17 mouse cellular contexts compared by ENCODE assay signal in genomic region chr6:145835359-145835758, GRCm38 (mm10). TPM values are rescaled to one million over a fixed set of nuclear protein-coding genes. Genes with fewer than 3 reads are reported as not detected.
DNase-seq lines count a peak whose midpoint lies in the region; ATAC-seq and TF ChIP-seq lines count a peak whose summit lies in the region.
"Had no signal": no experiment of that assay in that cellular context is flagged by ENCODE, and none has a peak within 500 bp of the region (broad histone marks: within the 10 kb centered on the region; RNA-seq: fewer than 3 reads in every experiment).

No protein-coding gene starts in this region.

- in situ Hi-C loops in CH12.LX (cut with MboI; ENCODE audit: low pct_ligation_motif_present, low pct_unique_long_range_greater_than_20kb, low sequenced_read_pairs): no loop called here

- 0 out of 2 replicates have a peak overlapping the region, but pooled peaks have one; percentile 5 for H3K4me2 ChIP-seq in CH12.LX (ENCODE audit: insufficient read depth, low read depth, poor library complexity, severe bottlenecking)
- H3K4me2 ChIP-seq: embryonic facial prominence, embryonic 13.5 days; kidney, embryonic 15.5 days; liver, embryonic 12.5 days; lung, embryonic 15.5 days had no signal

- H3K4me3 ChIP-seq in CH12.LX (replicated peaks in 1 of 3; ENCODE audit: low read depth in 2 of 3, low read length in 2 of 3, poor library complexity in 1 of 3): no peak overlapping the region
- H3K4me3 ChIP-seq in embryonic facial prominence, embryonic 10.5 days: no peak overlapping the region
- H3K4me3 ChIP-seq: embryonic facial prominence, embryonic 13.5 days; kidney, embryonic 15.5 days; liver, embryonic 12.5 days; lung, embryonic 15.5 days had no signal

- TF ChIP-seq CTCF in CH12.LX (conservative IDR thresholded peaks at IDR 0.05 in 1 of 2, IDR thresholded peaks at IDR 0.05 in 1 of 2; ENCODE audit: low read depth in 2 of 2, low read length in 2 of 2): no peak

- H3K79me2 ChIP-seq in CH12.LX (replicated peaks; ENCODE audit: control insufficient read depth, extremely low read depth, insufficient read depth, poor library complexity, severe bottlenecking): no peaks in the 10 kb centered on the region

- no peak for TF ChIP-seq RAD21 in CH12.LX (IDR thresholded peaks at IDR 0.05; ENCODE audit: low read depth, low read length)

- TF ChIP-seq EP300 in CH12.LX (IDR thresholded peaks at IDR 0.05; ENCODE audit: low read length): peak; percentile 85

- ATAC-seq in megakaryocyte, adult 5-6 weeks (ENCODE audit: poor library complexity, severe bottlenecking): peak; percentile 94
- ATAC-seq: liver, embryonic 12.5 days had no signal

- no peak for TF ChIP-seq POLR2A in CH12.LX (IDR thresholded peaks at IDR 0.05; ENCODE audit: low read depth, low read length)

- H3K27ac ChIP-seq in CH12.LX (ENCODE audit: insufficient read depth, low read depth): no peak overlapping the region
- H3K27ac ChIP-seq in embryonic facial prominence, embryonic 10.5 days (replicated peaks): no peak overlapping the region
- H3K27ac ChIP-seq: embryonic facial prominence, embryonic 13.5 days; kidney, embryonic 15.5 days; liver, embryonic 12.5 days; lung, embryonic 15.5 days had no signal

- peaks cover 20 to 37% of the 10 kb centered on the region in 2 experiments for H3K4me1 ChIP-seq in CH12.LX (ENCODE audit: control insufficient read depth in 1 of 2, insufficient read depth in 2 of 2)
- peaks cover 15% of the 10 kb centered on the region for H3K4me1 ChIP-seq in embryonic facial prominence, embryonic 10.5 days
- H3K4me1 ChIP-seq: embryonic facial prominence, embryonic 13.5 days; liver, embryonic 12.5 days had no signal

- H3K27me3 ChIP-seq in CH12.LX (replicated peaks): no peaks in the 10 kb centered on the region
- H3K27me3 ChIP-seq in embryonic facial prominence, embryonic 10.5 days (replicated peaks; ENCODE audit: low read depth, poor library complexity, severe bottlenecking): no peaks in the 10 kb centered on the region
- H3K27me3 ChIP-seq: embryonic facial prominence, embryonic 13.5 days; lung, embryonic 15.5 days had no signal

- H3K9ac ChIP-seq in CH12.LX (ENCODE audit: insufficient read depth, low read depth): no peak overlapping the region
- H3K9ac ChIP-seq: embryonic facial prominence, embryonic 13.5 days; kidney, embryonic 15.5 days; liver, embryonic 12.5 days; lung, embryonic 15.5 days had no signal

- peaks cover 0 to 2% of the 10 kb centered on the region in 2 experiments for H3K36me3 ChIP-seq in CH12.LX (replicated peaks in 1 of 2; ENCODE audit: control insufficient read depth in 1 of 2, insufficient read depth in 1 of 2, low read length in 1 of 2)
- no peaks in the 10 kb centered on the region for H3K36me3 ChIP-seq in embryonic facial prominence, embryonic 10.5 days (replicated peaks)
- H3K36me3 ChIP-seq: embryonic facial prominence, embryonic 13.5 days; kidney, embryonic 15.5 days; liver, embryonic 12.5 days; lung, embryonic 15.5 days had no signal

- 58% methylated on average over 6 of the region's 6 CpGs for WGBS in embryonic facial prominence, embryonic 10.5 days

- no peaks in the 10 kb centered on the region for H3K9me3 ChIP-seq in CH12.LX (replicated peaks; ENCODE audit: low read length)
- H3K9me3 ChIP-seq in embryonic facial prominence, embryonic 10.5 days: no peaks in the 10 kb centered on the region
- H3K9me3 ChIP-seq: embryonic facial prominence, embryonic 13.5 days; kidney, embryonic 15.5 days; liver, embryonic 12.5 days; lung, embryonic 15.5 days had no signal

- peak; percentile 54 for DNase-seq in thymus, postnatal 0 days (ENCODE audit: low spot score)
- DNase-seq in thymus, postnatal 36 days: no peak
- DNase-seq in CH12.LX (ENCODE audit: extremely low read depth): peak; percentile 88
- no peak for DNase-seq in adrenal gland, adult 8-10 months
- DNase-seq in layer of hippocampus, adult 18-20 months (ENCODE audit: low spot score in 2 of 2): no peak
- DNase-seq in embryonic facial prominence, embryonic 10.5 days (ENCODE audit: low spot score): no peak
- DNase-seq: adrenal gland, postnatal 25 days; cerebellum, adult 2 months; heart, adult 18-20 months; heart, postnatal 4 days; layer of hippocampus, postnatal 36 days; left cerebral cortex, postnatal 4 days had no signal

- dilution Hi-C loops in CH12.LX (cut with MboI; ENCODE audit: extremely low pct_ligation_motif_present, extremely low pct_unique_long_range_greater_than_20kb, low sequenced_read_pairs): no loop called here

TF ChIP-seq in CH12.LX, 34 proteins besides CTCF, POLR2A, EP300 and RAD21:
- TF ChIP-seq BHLHE40 (IDR thresholded peaks at IDR 0.05; ENCODE audit: low read depth, low read length): peak; percentile 95
- no peak for TF ChIP-seq USF2 (conservative IDR thresholded peaks at IDR 0.05; ENCODE audit: low read depth, low read length)
- TF ChIP-seq MAZ (IDR thresholded peaks at IDR 0.05; ENCODE audit: low read depth, low read length): peak; percentile 74; the same call in 1 of the 2 replicates
- no peak for TF ChIP-seq KAT2A (IDR thresholded peaks at IDR 0.05; ENCODE audit: insufficient replicate concordance, low read length)
- no peak for TF ChIP-seq JUN (IDR thresholded peaks at IDR 0.05; ENCODE audit: insufficient read depth, low read depth, low read length)
- TF ChIP-seq ETS1 (conservative IDR thresholded peaks at IDR 0.05; ENCODE audit: low read depth, low read length): peak; percentile 82
- TF ChIP-seq MAFK (IDR thresholded peaks at IDR 0.05; ENCODE audit: insufficient replicate concordance, low read length): no peak
- peak; percentile 54 for TF ChIP-seq ELF1 (IDR thresholded peaks at IDR 0.05; ENCODE audit: low read depth, low read length)
- TF ChIP-seq MAX (IDR thresholded peaks at IDR 0.05; ENCODE audit: low read length): peak; percentile 61; the same call in 1 of the 2 replicates
- peak; percentile 6; the same call in 1 of the 2 replicates for TF ChIP-seq JUND (conservative IDR thresholded peaks at IDR 0.05; ENCODE audit: low read depth, low read length)
- no peak for TF ChIP-seq GABPA (IDR thresholded peaks at IDR 0.05; ENCODE audit: insufficient replicate concordance, low read depth, low read length)
- no peak for TF ChIP-seq HCFC1 (IDR thresholded peaks at IDR 0.05; ENCODE audit: low read depth, low read length)
- TF ChIP-seq PAX5 (IDR thresholded peaks at IDR 0.05; ENCODE audit: low read length): no peak
- TF ChIP-seq CHD2 (IDR thresholded peaks at IDR 0.05; ENCODE audit: low read length): peak; percentile 87
- peak; percentile 53 for TF ChIP-seq TCF12 (IDR thresholded peaks at IDR 0.05; ENCODE audit: low read depth, low read length)
- TF ChIP-seq RCOR1 (conservative IDR thresholded peaks at IDR 0.05; ENCODE audit: low read depth, low read length): peak; percentile 74; the same call in 1 of the 2 replicates
- peak; percentile 71; the same call in 1 of the 2 replicates for TF ChIP-seq MYC (IDR thresholded peaks at IDR 0.05; ENCODE audit: low read depth, low read length)
- peak; percentile 73 for TF ChIP-seq IRF4 (IDR thresholded peaks at IDR 0.05; ENCODE audit: low read depth, low read length)
- no peak for TF ChIP-seq SIN3A (IDR thresholded peaks at IDR 0.05; ENCODE audit: low read length)
- TF ChIP-seq TBP (conservative IDR thresholded peaks at IDR 0.05; ENCODE audit: low read depth, low read length): no peak
- peak; percentile 56 for TF ChIP-seq ZNF384 (IDR thresholded peaks at IDR 0.05; ENCODE audit: low read depth, low read length)
- TF ChIP-seq POLR2AphosphoS2 (IDR thresholded peaks at IDR 0.05; ENCODE audit: low read depth, low read length): no peak
TF ChIP-seq in CH12.LX: peak in this region for 12.

RNA-seq across cellular contexts. Expression of gene Bhlhe41, which starts 30.0 kb away (rescaled TPM):
- polyA plus RNA-seq in thymus, postnatal 0 days (2015; fragmentation: Nextera tagmentation; extraction: Ambion mirVana): 8.5 and 9.4 TPM in 2 replicates
- 12.6 and 19.1 TPM in 2 replicates for total RNA-seq in CH12.LX (2012; rRNA removed)
- total RNA-seq in CH12.LX (2014; rRNA removed): 11.9 and 12.5 TPM in 2 replicates
- 105 and 110 TPM in 2 replicates for polyA plus RNA-seq in CH12.LX (2012; ENCODE audit: insufficient read length, low read depth)
- total RNA-seq in megakaryocyte, adult 5-6 weeks (2015): 0.02 TPM in 1 of 2 replicates, not detected in the other
- not detected in 2 replicates for total RNA-seq in megakaryocyte, adult 5-6 weeks (2017)
- total RNA-seq in adrenal gland, adult 8-10 months (2022): 10 to 100 TPM; 21.7 to 62.2 (median 33.0) TPM
- 10 to 100 TPM; 48.2 to 52.7 TPM for total RNA-seq in layer of hippocampus, adult 18-20 months (2021)
- 0.93 and 1.8 TPM in 2 replicates for polyA plus RNA-seq in embryonic facial prominence, embryonic 10.5 days (2016; fragmentation: Nextera tagmentation; extraction: Ambion mirVana)

Comparison
In these comparisons a context has a peak if more than half of its experiments do, and no peak if none do; other contexts are left out.
1. DNase-seq: peak in thymus, postnatal 0 days (single experiment) and CH12.LX (single experiment); none in thymus, postnatal 36 days (0 of 2), adrenal gland, adult 8-10 months (single experiment), layer of hippocampus, adult 18-20 months (0 of 2) and embryonic facial prominence, embryonic 10.5 days (single experiment).
2. RNA of gene Bhlhe41, which starts 30.0 kb away (total RNA-seq): 48.2 to 52.7 TPM in layer of hippocampus, adult 18-20 months, 21.7 to 62.2 TPM in adrenal gland, adult 8-10 months and 11.9 to 19.1 TPM in CH12.LX; 0.02 TPM in megakaryocyte, adult 5-6 weeks; every median in the first group is over 10 times any median in the second.